Comparison of ENCODE assay signal across 26 mouse cellular contexts in the genomic region with DNA sequence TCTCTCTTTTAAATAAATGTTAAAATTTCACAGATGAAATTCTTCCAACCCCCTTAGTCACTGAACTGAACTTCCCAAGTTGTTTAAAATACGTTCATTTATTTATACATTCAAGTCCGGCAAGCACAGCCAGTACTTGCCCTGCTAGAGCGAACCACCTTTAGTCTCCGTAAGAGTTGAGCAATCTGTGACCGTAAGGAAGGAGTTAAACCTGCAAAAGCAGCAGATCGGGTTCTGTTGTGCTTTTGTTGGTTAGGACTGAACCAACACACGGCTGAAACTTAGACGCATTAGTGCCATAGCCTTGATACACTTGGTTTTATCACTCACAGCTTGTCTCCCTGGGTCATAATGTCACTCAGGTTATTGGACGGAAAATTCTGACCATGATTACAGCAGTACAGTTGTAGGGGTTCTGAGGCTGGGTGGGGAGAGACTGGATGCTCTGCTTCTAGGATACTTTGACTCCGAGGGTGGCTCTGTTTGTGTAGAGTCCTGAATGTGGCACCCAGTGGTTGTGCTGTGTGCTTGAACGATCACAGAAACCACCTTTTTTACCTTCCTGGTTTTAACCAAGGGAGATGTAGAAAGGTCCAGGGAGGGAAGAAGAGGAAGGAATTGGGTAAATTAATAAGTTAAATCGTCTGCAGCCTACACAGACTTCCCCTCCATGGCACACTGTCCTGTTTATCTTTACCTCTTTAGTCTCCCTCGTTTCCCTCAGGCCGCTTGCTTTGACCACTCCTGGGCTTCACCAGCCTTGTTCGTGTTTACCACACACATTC. TPM values are rescaled to one million over a fixed set of nuclear protein-coding genes. Genes with fewer than 3 reads are reported as not detected.
DNase-seq lines count a peak whose midpoint lies in the region; ATAC-seq and TF ChIP-seq lines count a peak whose summit lies in the region.
"Had no signal": no experiment of that assay in that cellular context is flagged by ENCODE, and none has a peak within 500 bp of the region (broad histone marks: within the 10 kb centered on the region; RNA-seq: fewer than 3 reads in every experiment).

No protein-coding gene starts in this region.

- H3K27ac ChIP-seq in embryonic facial prominence, embryonic 11.5 days (replicated peaks; ENCODE audit: low read depth, low read length), result no peak overlapping the region
- no peak overlapping the region for H3K27ac ChIP-seq in embryonic facial prominence, embryonic 10.5 days (replicated peaks)
- H3K27ac ChIP-seq in layer of hippocampus, adult 2 months, result peak overlapping the region; percentile 68; the same call in 1 of the 2 replicates
- H3K27ac ChIP-seq: embryonic facial prominence, embryonic 12.5 days; forebrain, embryonic 13.5 days; hindbrain, embryonic 10.5 days; hindbrain, embryonic 14.5 days had no signal

- no peaks in the 10 kb centered on the region for H3K27me3 ChIP-seq in embryonic facial prominence, embryonic 11.5 days (ENCODE audit: control insufficient read depth, insufficient read depth, low read length)
- no peaks in the 10 kb centered on the region for H3K27me3 ChIP-seq in embryonic facial prominence, embryonic 10.5 days (replicated peaks; ENCODE audit: low read depth, poor library complexity, severe bottlenecking)
- H3K27me3 ChIP-seq: embryonic facial prominence, embryonic 12.5 days; forebrain, embryonic 13.5 days; heart, embryonic 12.5 days had no signal

- WGBS in embryonic facial prominence, embryonic 11.5 days, result 61% methylated on average over 15 of the region's 15 CpGs
- 73% methylated on average over 15 of the region's 15 CpGs for WGBS in embryonic facial prominence, embryonic 10.5 days

- H3K9ac ChIP-seq in embryonic facial prominence, embryonic 11.5 days (replicated peaks; ENCODE audit: low read length), result no peak overlapping the region
- H3K9ac ChIP-seq: embryonic facial prominence, embryonic 12.5 days; forebrain, embryonic 13.5 days; forebrain, postnatal 0 days; heart, embryonic 12.5 days; hindbrain, embryonic 14.5 days had no signal

- no peak overlapping the region for H3K4me3 ChIP-seq in embryonic facial prominence, embryonic 11.5 days (ENCODE audit: low read depth, low read length)
- no peak overlapping the region for H3K4me3 ChIP-seq in embryonic facial prominence, embryonic 10.5 days
- no peak overlapping the region for H3K4me3 ChIP-seq in layer of hippocampus, adult 2 months
- H3K4me3 ChIP-seq: embryonic facial prominence, embryonic 12.5 days; forebrain, embryonic 13.5 days; heart, embryonic 12.5 days; hindbrain, embryonic 10.5 days had no signal

- no peaks in the 10 kb centered on the region for H3K4me1 ChIP-seq in embryonic facial prominence, embryonic 11.5 days (ENCODE audit: control insufficient read depth, insufficient read depth, low read length)
- peaks cover 5% of the 10 kb centered on the region; the same call in 1 of the 2 replicates for H3K4me1 ChIP-seq in embryonic facial prominence, embryonic 10.5 days
- H3K4me1 ChIP-seq: hindbrain, embryonic 10.5 days had no signal

- ATAC-seq in embryonic facial prominence, embryonic 11.5 days (replicated peaks; ENCODE audit: insufficient number of reproducible peaks, low FRiP score, low TSS enrichment, low read depth), result no peak
- peak; percentile 51 for ATAC-seq in megakaryocyte, adult 5-6 weeks (ENCODE audit: poor library complexity, severe bottlenecking)
- ATAC-seq: forebrain, embryonic 13.5 days; forebrain, postnatal 0 days had no signal

- no peaks in the 10 kb centered on the region for H3K9me3 ChIP-seq in embryonic facial prominence, embryonic 11.5 days (replicated peaks; ENCODE audit: control insufficient read depth, low read length)
- H3K9me3 ChIP-seq in embryonic facial prominence, embryonic 10.5 days, result no peaks in the 10 kb centered on the region
- H3K9me3 ChIP-seq: embryonic facial prominence, embryonic 12.5 days; forebrain, embryonic 13.5 days; heart, embryonic 12.5 days; hindbrain, embryonic 10.5 days had no signal

- no peak overlapping the region for H3K4me2 ChIP-seq in embryonic facial prominence, embryonic 11.5 days (ENCODE audit: low read depth, low read length)
- H3K4me2 ChIP-seq: embryonic facial prominence, embryonic 12.5 days; forebrain, embryonic 13.5 days; heart, embryonic 12.5 days; hindbrain, embryonic 14.5 days had no signal

- TF ChIP-seq CTCF in layer of hippocampus, adult 2 months (conservative IDR thresholded peaks at IDR 0.05), result no peak

- H3K36me3 ChIP-seq in embryonic facial prominence, embryonic 11.5 days (replicated peaks; ENCODE audit: control insufficient read depth, insufficient read depth, low read depth, low read length), result no peaks in the 10 kb centered on the region
- peaks cover 17% of the 10 kb centered on the region for H3K36me3 ChIP-seq in embryonic facial prominence, embryonic 10.5 days (replicated peaks)

- DNase-seq in embryonic facial prominence, embryonic 11.5 days (ENCODE audit: low spot score), result peak; percentile 6
- no peak for DNase-seq in embryonic facial prominence, embryonic 10.5 days (ENCODE audit: low spot score)
- DNase-seq in layer of hippocampus, adult 2 months (ENCODE audit: low spot score in 2 of 2), result no peak
- no peak for DNase-seq in layer of hippocampus, adult 18-20 months (ENCODE audit: low spot score in 2 of 2)
- DNase-seq in ovary, adult 18-20 months (ENCODE audit: low spot score), result no peak
- DNase-seq in spleen, postnatal 10 days (ENCODE audit: low spot score in 2 of 2), result no peak
- DNase-seq: adrenal gland, postnatal 10 days; B cell, adult 2 months; cerebellum, adult 11 months; cerebellum, adult 8-10 months; cerebellum, postnatal 36 days; forebrain, postnatal 0 days; gastrocnemius, postnatal 14 days had no signal

RNA-seq across cellular contexts. Expression of a gene that starts 11.4 kb away (rescaled TPM):
- polyA plus RNA-seq in embryonic facial prominence, embryonic 11.5 days (2014; fragmentation: Nextera tagmentation; extraction: Ambion mirVana), result 96.8 and 105 TPM in 2 replicates
- 81.1 and 82.7 TPM in 2 replicates for polyA plus RNA-seq in embryonic facial prominence, embryonic 10.5 days (2016; fragmentation: Nextera tagmentation; extraction: Ambion mirVana)
- total RNA-seq in layer of hippocampus, adult 2 months (2021), result 100 to 1,000 TPM; 326 to 341 TPM
- total RNA-seq in layer of hippocampus, adult 18-20 months (2021), result 100 to 1,000 TPM; 327 to 330 TPM
- total RNA-seq in megakaryocyte, adult 5-6 weeks (2015), result 59.3 and 60.3 TPM in 2 replicates
- total RNA-seq in megakaryocyte, adult 5-6 weeks (2017), result 163 and 173 TPM in 2 replicates

RNA-seq across cellular contexts. Expression of a gene that starts 37.0 kb away (rescaled TPM):
- 10.0 and 10.3 TPM in 2 replicates for polyA plus RNA-seq in embryonic facial prominence, embryonic 11.5 days (2014; fragmentation: Nextera tagmentation; extraction: Ambion mirVana)
- polyA plus RNA-seq in embryonic facial prominence, embryonic 10.5 days (2016; fragmentation: Nextera tagmentation; extraction: Ambion mirVana), result 13.9 and 14.0 TPM in 2 replicates
- 10 to 100 TPM; 23.0 to 27.3 TPM for total RNA-seq in layer of hippocampus, adult 2 months (2021)
- 10 to 100 TPM; 23.1 to 23.4 TPM for total RNA-seq in layer of hippocampus, adult 18-20 months (2021)
- 6.1 and 6.7 TPM in 2 replicates for total RNA-seq in megakaryocyte, adult 5-6 weeks (2015)
- 12.2 and 14.1 TPM in 2 replicates for total RNA-seq in megakaryocyte, adult 5-6 weeks (2017)

RNA-seq across cellular contexts. Expression of a gene that starts 37.3 kb away (rescaled TPM):
- 81.9 and 84.8 TPM in 2 replicates for polyA plus RNA-seq in embryonic facial prominence, embryonic 11.5 days (2014; fragmentation: Nextera tagmentation; extraction: Ambion mirVana)
- 112 and 122 TPM in 2 replicates for polyA plus RNA-seq in embryonic facial prominence, embryonic 10.5 days (2016; fragmentation: Nextera tagmentation; extraction: Ambion mirVana)
- total RNA-seq in layer of hippocampus, adult 2 months (2021), result 100 to 1,000 TPM in 1 of 2 experiments, 10 to 100 TPM in 1; 91.3 to 104 TPM
- total RNA-seq in layer of hippocampus, adult 18-20 months (2021), result 10 to 100 TPM; 85.2 to 87.8 TPM
- total RNA-seq in megakaryocyte, adult 5-6 weeks (2015), result 74.6 and 102 TPM in 2 replicates
- total RNA-seq in megakaryocyte, adult 5-6 weeks (2017), result 96.7 and 99.6 TPM in 2 replicates

RNA-seq across cellular contexts. Expression of a gene that starts 55.2 kb away (rescaled TPM):
- polyA plus RNA-seq in embryonic facial prominence, embryonic 11.5 days (2014; fragmentation: Nextera tagmentation; extraction: Ambion mirVana), result not detected in 2 replicates
- polyA plus RNA-seq in embryonic facial prominence, embryonic 10.5 days (2016; fragmentation: Nextera tagmentation; extraction: Ambion mirVana), result not detected in 2 replicates
- total RNA-seq in layer of hippocampus, adult 2 months (2021), result not detected
- total RNA-seq in layer of hippocampus, adult 18-20 months (2021), result not detected
- total RNA-seq in megakaryocyte, adult 5-6 weeks (2015), result not detected in 2 replicates
- total RNA-seq in megakaryocyte, adult 5-6 weeks (2017), result not detected in 2 replicates
- total RNA-seq: adrenal gland, postnatal 10 days; adrenal gland, postnatal 4 days; forebrain, postnatal 0 days; gastrocnemius, adult 18-20 months; gastrocnemius, postnatal 14 days; heart, adult 8-10 months; heart, postnatal 25 days; MEL had no signal
- polyA plus RNA-seq: brain, embryonic 14.5 days; forebrain, embryonic 13.5 days; heart, embryonic 12.5 days; heart, embryonic 16.5 days; hindbrain, embryonic 10.5 days; hindbrain, embryonic 14.5 days had no signal

RNA-seq across cellular contexts. Expression of a gene that starts 56.4 kb away (rescaled TPM):
- polyA plus RNA-seq in embryonic facial prominence, embryonic 11.5 days (2014; fragmentation: Nextera tagmentation; extraction: Ambion mirVana), result not detected in 2 replicates
- not detected in 2 replicates for polyA plus RNA-seq in embryonic facial prominence, embryonic 10.5 days (2016; fragmentation: Nextera tagmentation; extraction: Ambion mirVana)
- total RNA-seq in layer of hippocampus, adult 2 months (2021), result not detected
- not detected for total RNA-seq in layer of hippocampus, adult 18-20 months (2021)
- total RNA-seq in megakaryocyte, adult 5-6 weeks (2015), result not detected in 2 replicates
- not detected in 2 replicates for total RNA-seq in megakaryocyte, adult 5-6 weeks (2017)
- total RNA-seq: adrenal gland, postnatal 10 days; adrenal gland, postnatal 4 days; forebrain, postnatal 0 days; gastrocnemius, adult 18-20 months; gastrocnemius, postnatal 14 days; heart, adult 8-10 months; heart, postnatal 25 days; MEL had no signal
- polyA plus RNA-seq: brain, embryonic 14.5 days; embryonic facial prominence, embryonic 12.5 days; heart, embryonic 12.5 days; heart, embryonic 16.5 days had no signal
